Mouse (Mus musculus): ENCODE results near the gene Ak3. TPM values are rescaled to one million over a fixed set of nuclear protein-coding genes. Genes with fewer than 3 reads are reported as not detected.

Gene Ak3
- total RNA-seq, 2 experiments from 2014 or later: 33.4 to 44.6 TPM

DNA sequence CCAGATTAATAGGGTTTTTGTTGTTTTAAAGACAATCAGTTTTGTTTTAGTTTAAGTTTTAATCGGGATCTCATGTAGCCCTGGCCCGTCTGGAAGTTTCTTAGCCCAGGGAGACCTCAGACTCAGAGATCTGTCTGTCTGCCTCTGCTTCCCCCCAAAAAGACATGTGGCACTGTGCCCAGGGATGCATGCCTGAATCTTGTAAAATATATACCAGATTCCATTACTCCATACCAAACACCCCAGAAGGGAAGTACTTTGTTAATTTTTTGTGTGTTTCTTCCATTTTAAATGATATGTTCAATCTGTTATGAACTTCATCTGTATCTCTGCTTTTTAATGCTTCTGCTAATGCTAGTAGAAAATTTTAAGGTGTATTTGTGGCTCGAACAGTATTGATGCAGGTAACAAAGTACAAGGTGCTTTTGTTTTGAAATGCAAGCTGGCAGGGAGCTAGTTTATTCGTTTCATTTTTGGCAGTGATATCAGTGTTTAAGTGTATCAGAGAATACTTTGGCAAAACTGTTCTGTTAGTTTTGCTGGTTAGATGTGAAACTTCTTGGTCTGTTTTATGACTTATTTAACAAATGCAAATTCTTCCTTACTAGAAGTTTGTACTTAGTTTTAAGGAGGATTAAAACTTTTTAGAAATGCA is 49.7 kb downstream of the Ak3 start:
- DNase-seq (ENCODE audit: low spot score): no peak

DNA sequence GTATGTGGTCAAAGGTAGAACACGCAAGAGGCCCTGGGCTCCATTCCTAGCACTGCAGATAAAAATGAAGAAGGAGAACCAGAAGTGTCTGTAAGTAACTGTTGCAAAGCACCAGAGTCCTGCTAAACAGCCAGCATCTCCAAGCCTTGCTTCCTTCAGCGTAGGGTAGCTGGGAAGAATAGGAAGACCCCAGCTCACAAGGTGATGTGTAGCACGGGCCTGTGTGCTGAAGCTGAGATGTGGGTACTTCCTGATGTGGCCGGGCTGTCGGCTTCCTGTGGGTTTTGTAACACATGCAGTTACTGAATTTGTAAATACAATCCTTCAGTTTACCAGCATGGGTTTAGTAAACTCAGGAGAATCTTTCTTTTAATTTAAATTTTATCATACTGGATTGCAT is 52.4 kb downstream of the Ak3 start:
- no peak for DNase-seq (ENCODE audit: low spot score)

DNA sequence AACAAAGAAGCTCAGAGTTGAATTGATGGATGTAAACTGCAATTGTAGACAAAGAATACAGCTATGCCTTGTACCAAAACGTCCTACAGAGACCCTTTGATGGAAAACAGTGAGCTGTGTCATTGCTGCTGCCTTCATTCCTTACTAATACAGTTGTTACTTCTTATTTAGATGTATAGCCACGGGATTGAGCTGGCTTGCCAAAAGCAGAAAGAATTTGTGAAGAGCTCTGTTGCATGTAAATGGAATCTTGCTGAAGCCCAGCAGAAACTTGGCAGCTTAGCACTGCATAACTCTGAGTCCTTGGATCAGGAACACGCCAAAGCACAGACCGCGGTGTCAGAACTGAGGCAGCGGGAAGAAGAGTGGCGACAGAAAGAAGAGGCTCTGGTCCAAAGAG is 52.9 kb downstream of the Ak3 start:
- peak; percentile 27 for DNase-seq (ENCODE audit: low spot score)

- DNase-seq (ENCODE audit: low spot score): no peak
These were observed 56.4 kb downstream of the Ak3 start for GRCm38 (mm10) chr19:28991391-28991790.

GRCm38 (mm10) chr19:28990590-28991221 is 57.1 kb downstream of the Ak3 start:
- no peak for DNase-seq (ENCODE audit: low spot score)

- peak; percentile 99 for DNase-seq (ENCODE audit: low spot score)
These were observed 57.6 kb downstream of the Ak3 start, which contains the start of gene Cdc37l1 for GRCm38 (mm10) chr19:28990194-28990589. Gene Cdc37l1, plus strand, starts transcription at chr19:28990352.

DNA sequence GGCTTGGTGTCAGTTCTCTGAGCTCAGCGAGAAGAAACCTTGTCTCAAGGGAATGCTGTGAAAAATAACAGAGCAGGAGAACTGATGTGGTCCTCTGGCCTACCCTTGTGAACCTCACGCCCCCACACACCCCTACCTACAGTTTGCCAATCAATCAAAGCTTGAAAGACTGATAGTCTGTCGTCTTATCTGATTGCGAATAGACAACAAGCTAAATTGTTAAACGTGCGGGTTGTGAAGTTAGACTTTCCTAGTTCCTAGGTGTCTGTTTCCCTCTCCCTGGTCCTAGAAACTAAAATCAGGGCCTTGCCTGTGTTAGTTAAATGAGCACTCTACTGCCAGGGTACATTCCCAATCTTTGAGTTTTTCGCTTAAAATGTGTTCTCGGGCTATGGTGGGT is 58.2 kb downstream of the Ak3 start:
- DNase-seq (ENCODE audit: low spot score): no peak

DNA sequence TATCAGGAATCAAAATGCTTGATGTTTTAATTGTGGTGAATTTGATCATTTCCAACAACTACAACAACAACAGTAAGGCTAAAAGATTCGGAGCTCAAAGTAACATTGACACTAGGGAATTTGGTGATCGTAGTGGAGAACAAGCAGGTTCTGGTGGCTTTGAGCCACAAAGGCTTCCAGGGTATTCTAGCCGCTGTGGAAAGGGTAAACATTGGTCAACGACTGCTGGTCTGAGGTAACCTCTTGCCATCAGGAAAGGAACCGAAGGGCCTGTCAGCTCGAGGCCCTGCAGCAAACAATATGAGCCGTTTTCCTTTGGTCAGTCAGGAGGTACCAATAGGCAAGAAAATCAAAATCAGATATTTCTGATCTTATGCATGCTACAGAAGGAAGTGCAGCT is 65.1 kb downstream of the Ak3 start:
- no peak for DNase-seq (ENCODE audit: low spot score)

DNA sequence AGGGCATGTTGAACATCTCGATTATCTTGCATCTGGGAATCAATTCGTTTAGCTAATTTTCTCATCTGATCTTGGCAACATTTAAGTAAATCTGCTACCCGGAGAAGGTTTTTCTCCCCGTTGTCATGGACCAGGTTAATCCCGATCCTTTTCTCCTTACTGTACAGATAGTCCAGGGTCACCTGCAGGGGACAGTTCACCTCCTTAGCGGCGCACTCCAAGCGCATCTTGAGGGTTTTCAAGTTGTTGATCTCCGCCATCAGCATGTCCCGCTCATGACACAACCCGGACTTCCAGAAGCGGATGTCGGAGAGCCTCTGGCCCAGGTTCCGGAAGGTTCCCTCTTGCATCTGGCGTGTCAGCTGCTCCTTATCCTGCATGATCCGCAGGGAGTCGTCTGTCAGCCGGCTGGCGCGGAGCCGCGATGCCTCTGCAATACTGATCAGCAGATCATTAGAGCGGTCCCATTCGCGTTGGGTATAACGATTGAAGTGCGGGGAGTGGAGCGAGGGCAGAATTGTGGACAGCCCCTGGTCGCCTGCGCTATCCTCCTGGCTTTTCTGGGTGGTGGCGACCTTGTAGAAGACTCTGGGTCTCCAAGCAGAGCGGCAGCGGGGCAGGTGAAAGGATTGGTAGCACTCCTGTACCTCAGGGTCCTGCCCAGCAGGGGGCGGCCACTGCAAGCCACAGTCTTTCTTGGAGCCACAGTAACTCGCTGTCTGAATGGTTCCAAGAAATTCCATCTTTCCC is 72.7 kb downstream of the Ak3 start:
- peak; percentile 81 for DNase-seq (ENCODE audit: low spot score)

Other genes with a start within 250 kb of the Ak3 start
- 1 to 10 TPM; 3.1 to 3.6 TPM for gene Slc1a1, start 212.9 kb downstream of the Ak3 start, total RNA-seq (2021)
- gene Plpp6, start 84.0 kb downstream of the Ak3 start, total RNA-seq (2021): 1 to 10 TPM; 1.5 to 1.8 TPM
- gene 4430402I18Rik, start 80.2 kb downstream of the Ak3 start, total RNA-seq (2021): 1 to 10 TPM; 1.1 to 2.9 TPM
- 10 to 100 TPM; 42.2 to 43.5 TPM for gene Cdc37l1, start 57.6 kb downstream of the Ak3 start, total RNA-seq (2021)
- 1 to 10 TPM; 5.6 to 5.8 TPM for gene Rcl1, start 53.4 kb upstream of the Ak3 start, total RNA-seq (2021)
- 10 to 100 TPM; 20.0 to 24.5 TPM for gene Jak2, start 203.9 kb upstream of the Ak3 start, total RNA-seq (2021)

All from gastrocnemius, adult 18-20 months (tissue).